Mouse (Mus musculus): ENCODE data around the gene Tex46.

Gene Tex46

GRCm38 (mm10) chr4:136631237-136631994, 21.2 kb downstream of the Tex46 start:
- no peak for DNase-seq (ENCODE audit: low read depth, low spot score)

DNA sequence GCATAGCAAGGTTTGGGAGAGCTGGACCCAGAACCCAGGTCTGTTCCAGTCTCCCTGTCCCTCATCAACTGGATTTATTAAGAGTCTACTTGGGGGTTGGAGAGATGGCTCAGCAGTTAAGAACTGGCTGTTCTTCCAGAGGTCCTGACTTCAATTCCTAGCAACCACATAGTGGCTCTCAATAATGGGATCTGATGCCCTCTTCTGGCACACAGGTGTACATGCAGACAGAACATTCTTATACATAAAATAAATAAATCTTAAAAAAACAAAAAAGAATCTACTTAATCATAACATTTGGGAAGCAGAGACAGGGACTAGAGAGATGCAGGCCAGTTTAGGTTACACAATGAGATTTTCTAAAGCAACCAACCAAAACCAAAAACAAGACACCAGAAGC, 25.8 kb downstream of the Tex46 start:
- DNase-seq (ENCODE audit: low read depth, low spot score) = no peak

DNA sequence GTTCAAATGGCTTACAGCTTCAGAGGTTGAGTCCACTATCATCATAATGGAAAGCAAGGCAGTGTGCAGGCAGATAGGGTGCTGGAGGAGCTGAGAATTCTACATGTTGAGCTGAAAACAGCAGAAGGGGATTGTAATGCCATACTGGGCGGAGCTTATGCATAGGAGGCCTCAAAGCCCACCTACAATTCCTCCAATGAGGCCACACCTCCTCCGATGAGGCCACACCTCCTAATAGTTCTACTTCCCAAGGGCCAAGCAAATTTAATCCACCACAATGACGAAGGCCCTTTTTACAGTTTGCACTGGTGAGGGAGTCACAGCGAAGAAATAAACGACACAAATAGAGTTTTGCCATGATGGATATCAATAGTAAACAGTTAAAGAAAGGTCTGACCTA, 26.3 kb downstream of the Tex46 start:
- no peak for DNase-seq (ENCODE audit: low read depth, low spot score)

- no peak for DNase-seq (ENCODE audit: low read depth, low spot score)
Observed at GRCm38 (mm10) chr4:136636983-136637562, 26.8 kb downstream of the Tex46 start.

- peak; percentile 25 for DNase-seq (ENCODE audit: low read depth, low spot score)
Observed at GRCm38 (mm10) chr4:136637563-136638229, 27.5 kb downstream of the Tex46 start.

GRCm38 (mm10) chr4:136638230-136638750, 28.1 kb downstream of the Tex46 start:
- DNase-seq (ENCODE audit: low read depth, low spot score) = no peak

DNA sequence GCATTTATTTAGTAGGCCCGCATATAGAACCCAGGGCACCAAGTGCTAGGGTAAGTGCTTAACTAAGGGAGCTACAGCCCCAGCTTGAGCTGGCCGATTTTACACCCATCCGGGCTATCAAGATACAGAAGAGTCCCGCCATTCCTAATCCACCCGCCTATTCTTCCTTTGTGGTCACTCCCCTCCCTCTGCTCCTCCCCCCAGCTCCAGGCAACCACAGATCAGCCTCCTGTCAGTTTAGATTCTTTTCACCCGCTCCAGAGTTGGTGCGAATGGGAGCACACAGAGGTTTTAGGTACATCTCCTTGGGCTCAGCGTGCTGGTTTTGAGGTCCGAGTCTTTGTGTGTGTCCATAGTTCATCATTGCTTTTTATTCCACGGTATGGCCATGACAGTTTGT, 28.7 kb downstream of the Tex46 start:
- DNase-seq (ENCODE audit: low read depth, low spot score) = no peak

DNA sequence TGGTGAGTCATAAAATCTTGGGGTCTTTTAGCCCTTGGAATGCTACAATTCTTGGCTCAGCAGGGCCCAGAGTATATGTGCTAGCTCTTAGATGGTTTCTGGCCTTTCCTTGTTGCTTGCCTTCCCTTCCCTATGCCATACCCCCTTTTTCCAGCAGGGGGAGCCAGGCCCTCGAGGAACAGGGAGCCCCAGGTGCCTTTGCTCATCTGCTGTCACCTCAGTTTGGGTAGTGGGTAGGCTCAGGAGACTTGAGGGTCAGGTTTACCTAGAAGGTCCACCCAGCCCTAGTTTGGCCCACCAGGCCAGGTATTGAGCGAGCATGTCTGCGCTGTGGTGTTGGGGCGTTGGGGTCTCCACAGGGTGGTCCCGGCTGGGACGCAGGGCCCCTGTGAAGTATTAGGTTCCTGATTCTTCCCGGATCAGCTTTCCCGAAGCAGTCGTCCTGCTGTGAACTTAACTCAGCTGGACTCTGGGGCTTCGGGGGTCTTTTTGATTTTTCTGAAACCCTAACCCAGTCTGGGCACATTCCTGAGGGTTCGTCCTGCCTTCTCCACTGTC, 38.8 kb downstream of the Tex46 start:
- peak; percentile 81 for DNase-seq (ENCODE audit: low read depth, low spot score)

DNA sequence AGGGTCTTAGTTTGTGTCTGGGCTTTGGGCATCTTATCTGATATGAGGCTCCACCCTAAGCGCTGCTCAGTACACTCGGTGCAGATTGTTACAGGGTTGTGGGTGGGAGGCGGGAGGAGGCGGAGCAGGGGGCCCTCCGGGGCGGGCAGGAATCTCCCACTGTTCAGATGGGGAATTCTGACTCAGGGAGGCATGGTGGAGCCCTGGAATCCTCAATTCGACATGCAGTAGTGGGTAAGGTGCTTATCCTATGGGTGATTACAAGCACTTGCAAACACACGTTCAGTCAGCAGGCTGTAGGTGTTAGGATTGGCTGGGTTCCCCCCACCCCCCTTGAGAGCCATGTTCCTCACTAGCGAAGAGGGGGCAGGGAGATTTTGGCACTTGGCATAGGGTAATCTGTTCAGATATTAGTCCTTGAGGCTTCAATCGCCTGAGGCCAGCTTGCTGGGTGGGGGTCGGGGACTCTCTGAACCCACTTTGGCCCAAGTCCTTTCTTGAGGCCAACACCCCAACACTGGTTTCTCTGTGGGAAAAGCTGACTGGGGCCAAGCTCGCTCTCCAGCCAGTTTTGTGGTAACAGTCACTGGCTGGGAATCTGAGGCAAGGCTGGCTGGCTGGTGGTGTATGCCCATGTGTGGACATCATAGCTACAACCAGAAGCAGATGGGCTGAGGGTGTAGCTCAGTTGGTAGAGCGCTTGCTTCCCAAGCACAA, 39.4 kb downstream of the Tex46 start:
- DNase-seq (ENCODE audit: low read depth, low spot score) = no peak

GRCm38 (mm10) chr4:136650261-136650660, 40.0 kb downstream of the Tex46 start:
- no peak for DNase-seq (ENCODE audit: low read depth, low spot score)

DNA sequence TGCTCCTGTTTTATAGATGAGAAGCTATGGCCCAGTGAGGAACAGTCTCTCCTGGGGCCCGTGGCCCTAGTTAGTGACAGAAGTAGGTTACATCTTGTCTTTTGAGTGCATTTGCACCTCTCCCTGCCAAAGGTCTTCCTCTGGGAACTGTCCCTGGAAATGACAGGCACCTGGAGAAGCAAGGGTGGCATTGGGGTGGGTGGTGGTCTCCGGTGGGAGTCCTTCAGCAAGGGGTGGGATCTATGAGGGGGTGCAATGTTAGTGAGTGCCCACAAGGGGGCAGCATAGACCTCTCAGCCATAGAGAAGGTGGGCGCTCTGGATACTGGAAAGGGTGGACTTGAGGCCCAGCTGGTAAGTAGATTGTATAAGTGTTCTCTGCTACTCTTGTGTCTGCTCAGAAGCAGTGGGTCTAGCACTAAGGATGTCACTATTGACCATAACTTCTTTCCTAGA, 41.1 kb downstream of the Tex46 start:
- DNase-seq (ENCODE audit: low read depth, low spot score) = peak; percentile 63

DNA sequence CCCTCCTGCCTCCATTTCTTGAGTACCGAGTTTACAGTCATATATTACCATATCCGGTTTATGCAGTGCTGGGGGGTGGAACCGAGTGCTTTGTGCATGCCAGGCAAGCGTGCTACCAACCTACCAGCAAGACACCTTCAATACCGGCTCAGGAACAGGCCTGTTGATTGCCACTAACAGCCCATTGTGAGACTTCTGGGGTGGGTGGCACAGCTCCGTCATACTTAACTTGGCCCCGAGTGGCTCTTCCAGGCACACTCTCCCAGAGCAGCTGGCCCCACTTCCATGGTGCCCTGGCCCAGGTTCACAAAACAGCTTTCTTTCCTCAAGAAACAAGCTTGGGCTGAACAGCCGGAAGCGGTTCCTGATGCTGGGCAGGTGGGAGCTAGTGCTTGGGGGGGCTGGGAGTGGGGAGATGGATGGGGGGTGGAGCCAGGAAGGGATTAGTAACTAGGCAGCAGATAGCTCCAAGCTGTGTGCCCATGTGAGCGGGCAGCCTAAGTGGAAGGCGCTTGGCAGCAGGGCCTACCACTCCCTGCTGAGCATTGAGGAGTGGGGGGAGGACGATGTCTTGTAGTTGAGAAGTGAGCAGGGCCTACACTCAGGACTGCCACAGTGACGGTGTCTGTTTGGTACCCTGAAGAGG, 41.8 kb downstream of the Tex46 start:
- DNase-seq (ENCODE audit: low read depth, low spot score) = no peak

GRCm38 (mm10) chr4:136652528-136652910, 42.3 kb downstream of the Tex46 start:
- DNase-seq (ENCODE audit: low read depth, low spot score) = no peak

GRCm38 (mm10) chr4:136653019-136653418, 42.8 kb downstream of the Tex46 start:
- no peak for DNase-seq (ENCODE audit: low read depth, low spot score)

- DNase-seq (ENCODE audit: low read depth, low spot score) = no peak
Observed at GRCm38 (mm10) chr4:136653692-136654234, 43.5 kb downstream of the Tex46 start.

DNA sequence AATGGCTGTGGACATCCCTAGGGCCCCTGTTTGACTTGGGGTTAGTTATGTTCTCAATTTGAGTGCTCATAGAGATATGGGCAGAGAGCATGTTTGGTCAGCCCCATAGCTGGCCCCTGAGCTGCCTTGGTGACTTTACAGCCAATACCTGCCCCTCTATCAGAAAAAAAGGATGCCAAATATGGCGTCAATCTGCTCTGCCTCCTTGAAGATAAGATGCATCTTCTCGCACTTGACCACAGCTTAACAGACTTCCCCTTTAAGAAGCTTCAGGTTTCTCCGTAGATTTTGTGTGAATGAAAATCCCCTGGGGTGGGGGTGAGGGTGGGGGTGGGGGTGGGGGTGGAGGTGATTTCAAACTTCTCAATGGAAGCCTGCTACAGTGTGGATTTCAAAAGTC, 47.7 kb downstream of the Tex46 start:
- DNase-seq (ENCODE audit: low read depth, low spot score) = no peak

All from CD4-positive, CD25-positive, alpha-beta regulatory T cell, adult 2 months (primary cell).